Mouse (Mus musculus) stomach, postnatal 0 days (tissue): ENCODE measurements around the gene Rita1.

Source experiments
- CTCF ChIP-seq: IDR thresholded peaks from 2 replicates; pipeline ENCODE4 v1.5.1; 2016; ENCODE audit warnings: antibody characterized with exemption, low read depth, mild to moderate bottlenecking, moderate library complexity
- EP300 ChIP-seq: optimal IDR thresholded peaks from 2 replicates; pipeline ENCODE3; 2016; ENCODE audit warnings: antibody characterized with exemption

DNA sequence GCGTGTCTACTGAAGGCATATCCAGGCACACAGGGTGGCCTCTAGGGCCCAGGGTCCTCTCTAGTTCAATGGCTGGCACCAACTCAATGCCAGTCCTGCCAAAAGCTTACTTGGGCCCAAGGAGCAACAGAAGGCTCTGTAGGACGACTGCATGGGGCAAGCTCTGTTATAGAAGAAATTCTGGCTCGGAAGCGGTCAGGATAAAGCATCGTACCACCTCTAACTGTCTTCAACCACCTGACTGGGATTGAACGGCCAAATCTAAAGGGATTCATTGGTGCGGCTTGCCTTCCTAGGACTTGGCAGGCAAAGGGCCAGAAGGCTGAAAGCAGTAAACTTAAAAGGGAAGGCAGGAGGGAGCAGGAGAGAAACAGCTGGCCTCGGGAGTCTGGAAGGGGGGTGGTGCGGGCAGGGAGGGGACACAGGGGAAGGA is 44.0 kb downstream of the Rita1 start:
- TF ChIP-seq CTCF (no peak), EP300 (no peak)
